Mouse (Mus musculus): ENCODE results near the gene Rln1.

Gene Rln1

GRCm38 (mm10) chr19:29334068-29334745 is at the start of gene Rln1:
Gene Rln1, minus strand, starts transcription at chr19:29334670.
- in situ Hi-C loops (cut with MboI, MseI) = no loop called here

- in situ Hi-C loops (cut with MboI, MseI) = loop anchor here (10.0 kb wide), 1 partner anchor 71 kb away; no protein-coding TSS in a partner anchor
Observed at GRCm38 (mm10) chr19:29383368-29383767, 48.9 kb upstream of the Rln1 start.

- in situ Hi-C loops (cut with MboI, MseI) = loop anchor here (10.0 kb wide), 1 partner anchor 75 kb away; no protein-coding TSS in a partner anchor
Observed at GRCm38 (mm10) chr19:29379839-29380603, 45.6 kb upstream of the Rln1 start.

DNA sequence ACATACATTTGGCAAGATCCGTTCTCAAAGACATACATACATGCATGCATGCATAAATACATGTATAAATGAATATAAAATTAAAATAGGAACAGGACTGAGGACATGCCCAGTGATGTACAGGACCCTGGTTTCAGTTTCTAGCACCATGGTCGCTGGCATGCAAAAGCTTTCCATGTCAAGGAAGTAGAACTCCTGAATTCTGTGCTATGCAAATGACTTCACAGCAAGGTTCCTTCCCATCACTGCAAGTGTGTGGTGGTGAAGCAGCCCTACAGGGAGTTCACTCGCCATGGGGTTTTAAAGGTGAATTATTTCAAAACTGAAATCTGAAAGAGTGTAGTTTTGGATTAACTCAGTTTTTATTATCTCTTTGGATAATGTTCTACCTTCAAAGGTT is 41.9 kb upstream of the Rln1 start:
- in situ Hi-C loops (cut with MboI, MseI) = no loop called here

GRCm38 (mm10) chr19:29374947-29375346 is 40.5 kb upstream of the Rln1 start:
- in situ Hi-C loops (cut with MboI, MseI) = no loop called here

GRCm38 (mm10) chr19:29373438-29373837 is 39.0 kb upstream of the Rln1 start:
- in situ Hi-C loops (cut with MboI, MseI) = no loop called here

GRCm38 (mm10) chr19:29372621-29373020 is 38.2 kb upstream of the Rln1 start:
- in situ Hi-C loops (cut with MboI, MseI) = no loop called here

DNA sequence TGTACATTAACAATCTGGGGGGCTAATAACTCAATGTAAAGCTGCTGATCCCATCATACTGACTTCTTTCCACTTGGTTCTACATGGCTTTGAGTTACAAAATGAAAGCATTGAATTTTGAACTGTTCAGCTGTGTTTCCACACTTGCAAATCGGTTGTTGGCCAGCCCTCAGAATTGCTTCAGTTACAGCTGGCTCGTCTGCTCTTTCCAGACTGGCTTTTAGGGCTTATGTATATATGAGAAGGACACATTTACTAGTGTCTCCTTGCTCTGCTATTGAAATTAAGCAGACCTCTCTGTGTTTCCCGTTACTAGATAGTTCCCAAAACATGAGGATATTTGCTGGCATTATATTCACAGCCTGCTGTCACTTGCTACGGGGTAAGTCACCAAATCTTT is 37.7 kb upstream of the Rln1 start:
- in situ Hi-C loops (cut with MboI, MseI) = no loop called here

DNA sequence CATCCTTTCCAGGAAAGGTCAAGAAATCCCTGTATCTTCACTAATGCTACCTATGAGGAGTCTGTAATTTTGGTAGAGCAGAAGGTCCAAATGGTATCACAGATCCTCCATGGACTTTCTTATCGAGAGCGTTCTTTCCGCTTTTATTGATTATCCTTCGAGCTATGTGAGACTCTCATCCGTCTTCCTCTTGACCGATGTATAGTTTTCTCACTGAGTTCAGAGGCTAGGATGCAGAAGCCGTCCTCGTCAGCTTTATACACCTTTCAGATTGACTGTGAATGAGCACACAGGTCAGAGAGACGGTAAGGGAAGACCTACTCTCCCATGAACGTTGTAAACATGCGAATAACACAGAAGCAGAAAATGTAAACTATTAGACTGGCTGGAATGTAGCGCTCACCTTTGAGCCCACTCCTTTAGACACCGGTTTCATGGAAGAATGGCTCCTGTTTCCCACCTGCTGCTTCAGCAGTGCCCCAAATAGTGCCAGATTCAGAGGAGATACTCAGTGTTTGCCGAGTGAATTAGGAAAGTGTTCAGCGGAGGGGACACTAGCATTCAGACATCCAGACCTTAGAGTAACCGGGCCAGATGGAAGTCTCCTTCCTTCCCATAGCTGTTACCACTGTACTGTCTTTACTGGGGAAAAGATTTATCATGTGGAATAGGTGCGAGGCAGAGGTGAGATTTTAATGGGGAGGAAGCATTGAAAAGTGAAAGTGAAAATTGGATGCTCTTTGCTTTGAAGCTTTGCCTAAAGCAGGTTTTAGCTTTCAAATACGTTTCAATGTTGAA is 37.0 kb upstream of the Rln1 start:
- in situ Hi-C loops (cut with MboI, MseI) = no loop called here

DNA sequence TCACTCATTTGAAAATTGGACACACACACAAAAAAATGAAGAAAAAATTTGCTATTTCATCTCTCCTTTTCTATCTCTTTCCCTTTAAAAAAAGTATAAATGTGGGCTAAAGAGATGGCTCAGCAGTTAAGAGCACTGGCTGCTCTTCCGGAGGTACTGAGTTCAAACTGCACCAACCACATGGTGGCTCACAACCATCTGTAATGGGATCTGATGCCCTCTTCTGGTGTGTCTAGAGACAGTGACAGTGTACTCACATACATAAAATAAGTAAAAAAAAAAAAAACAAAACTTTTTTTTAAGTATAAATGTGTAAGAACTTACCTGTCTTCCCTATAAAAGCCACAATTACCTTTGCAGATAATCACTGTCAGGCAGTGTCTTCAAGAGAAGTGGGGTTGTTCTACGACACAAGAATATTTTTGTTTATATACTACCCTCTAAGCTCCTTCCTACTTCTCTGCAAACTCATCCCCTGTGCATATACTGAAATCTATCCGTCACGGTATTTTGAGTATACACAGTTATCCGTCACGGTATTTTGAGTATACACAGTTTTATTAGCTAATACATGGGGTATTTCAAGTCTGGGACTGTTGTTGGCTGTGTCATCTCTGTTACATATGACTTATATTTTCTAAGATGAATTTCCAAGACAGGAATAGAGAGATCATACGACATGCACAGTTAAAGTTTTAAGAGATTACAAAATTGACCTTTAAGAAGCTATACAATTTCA is 36.2 kb upstream of the Rln1 start:
- in situ Hi-C loops (cut with MboI, MseI) = no loop called here

DNA sequence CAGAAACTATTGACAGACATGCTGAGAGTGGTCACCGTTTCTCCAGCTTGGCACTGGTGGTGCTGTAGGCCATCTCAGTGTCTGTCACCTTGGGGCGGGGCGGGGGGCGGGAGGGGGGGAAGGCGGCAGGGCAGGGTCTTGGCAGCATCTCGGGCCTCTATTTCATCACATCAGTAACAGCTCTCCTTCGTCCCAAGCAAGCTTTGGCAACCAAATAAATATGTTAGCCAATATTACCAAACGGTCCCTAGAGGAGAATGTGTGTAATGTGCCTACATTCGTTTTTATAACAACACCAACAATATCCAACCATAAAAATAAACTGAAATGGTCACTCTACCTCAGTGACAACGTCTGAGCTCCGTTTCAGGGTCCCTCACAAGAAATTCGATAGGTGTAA is 35.6 kb upstream of the Rln1 start:
- in situ Hi-C loops (cut with MboI, MseI) = no loop called here

DNA sequence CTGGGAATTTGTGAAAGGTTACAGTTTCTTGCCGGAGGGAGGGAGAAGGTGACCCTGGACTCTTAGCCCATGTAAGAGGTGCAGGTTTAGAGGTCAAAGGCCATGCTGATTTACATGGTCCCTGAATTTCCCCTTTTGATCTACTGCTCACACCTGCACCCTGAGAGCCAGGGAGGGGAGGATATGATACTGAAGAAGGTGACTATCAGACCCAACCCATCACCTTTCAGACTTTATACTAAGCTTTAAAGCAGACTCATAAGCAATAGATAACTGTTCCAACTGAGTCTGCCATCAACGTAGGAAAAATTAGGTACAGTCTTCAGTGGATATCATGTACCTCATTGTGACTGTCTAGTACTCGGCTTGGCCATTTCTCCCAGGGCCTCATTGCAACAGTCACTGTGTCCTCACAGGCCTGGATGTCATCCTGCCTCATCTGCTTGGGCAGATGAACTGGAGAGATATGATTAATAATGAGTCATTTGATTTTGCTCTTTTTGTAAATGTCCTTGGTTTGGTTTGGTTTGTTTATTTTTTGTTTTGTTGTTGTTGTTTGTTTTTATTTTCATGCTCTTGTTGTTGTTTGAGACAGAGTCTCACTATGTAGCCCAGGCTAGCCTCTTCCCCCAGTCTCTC is 34.3 kb upstream of the Rln1 start:
- in situ Hi-C loops (cut with MboI, MseI) = no loop called here

DNA sequence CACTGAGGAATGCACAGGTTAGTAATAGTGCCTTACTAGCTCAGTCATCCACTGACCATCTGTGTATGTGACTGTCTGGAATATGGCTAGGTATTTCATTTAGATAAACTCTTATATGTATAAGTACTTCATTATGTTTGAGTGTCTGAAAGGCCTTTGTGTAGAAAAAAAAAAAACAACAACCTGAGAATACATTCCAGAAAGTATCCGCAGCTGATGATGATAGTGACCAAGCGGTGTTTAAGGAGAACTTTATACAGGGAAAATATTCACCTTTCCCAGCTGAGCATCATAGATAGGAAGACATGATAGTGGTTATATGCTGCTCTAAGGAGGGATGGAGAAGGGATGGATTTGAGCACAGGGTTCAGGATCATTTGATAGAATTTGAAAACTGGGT is 33.6 kb upstream of the Rln1 start:
- in situ Hi-C loops (cut with MboI, MseI) = no loop called here

DNA sequence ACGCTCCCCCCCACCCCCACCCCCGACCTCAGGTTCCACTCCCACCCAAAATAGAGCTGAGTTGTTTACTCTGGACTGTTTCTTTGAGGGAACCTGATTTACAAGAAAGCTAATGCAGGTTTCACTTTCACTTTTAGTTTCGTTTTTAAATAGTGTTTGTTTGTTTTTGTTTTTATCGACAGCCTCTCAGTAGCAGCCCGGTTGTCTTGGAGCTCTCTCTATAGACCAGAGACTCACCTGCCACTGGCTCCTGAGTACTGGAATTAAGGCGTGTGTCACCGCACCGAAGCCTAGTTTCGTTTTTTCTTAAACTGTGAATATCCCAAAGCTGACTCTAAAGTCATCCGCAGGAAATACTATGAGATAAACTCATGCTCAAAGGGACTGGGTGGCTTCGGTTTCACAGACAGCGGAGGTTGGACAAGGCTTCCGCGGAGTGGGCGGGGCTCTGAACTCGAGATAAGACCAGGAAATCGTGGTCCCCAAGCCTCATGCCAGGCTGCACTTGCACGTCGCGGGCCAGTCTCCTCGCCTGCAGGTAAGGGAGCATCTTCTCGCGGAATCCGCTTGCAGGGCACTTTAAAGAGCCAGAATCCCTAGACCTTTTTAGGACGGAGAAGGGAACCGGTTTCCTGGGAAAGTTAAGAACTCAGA is 32.6 kb upstream of the Rln1 start, which contains the start of the genes Plgrkt and Cd274:
Plgrkt (minus strand) TSS at position 422 of the 654 bp plus-strand sequence.
Cd274 (plus strand) TSS at position 487 of the 654 bp plus-strand sequence.
- in situ Hi-C loops (cut with MboI, MseI) = no loop called here

DNA sequence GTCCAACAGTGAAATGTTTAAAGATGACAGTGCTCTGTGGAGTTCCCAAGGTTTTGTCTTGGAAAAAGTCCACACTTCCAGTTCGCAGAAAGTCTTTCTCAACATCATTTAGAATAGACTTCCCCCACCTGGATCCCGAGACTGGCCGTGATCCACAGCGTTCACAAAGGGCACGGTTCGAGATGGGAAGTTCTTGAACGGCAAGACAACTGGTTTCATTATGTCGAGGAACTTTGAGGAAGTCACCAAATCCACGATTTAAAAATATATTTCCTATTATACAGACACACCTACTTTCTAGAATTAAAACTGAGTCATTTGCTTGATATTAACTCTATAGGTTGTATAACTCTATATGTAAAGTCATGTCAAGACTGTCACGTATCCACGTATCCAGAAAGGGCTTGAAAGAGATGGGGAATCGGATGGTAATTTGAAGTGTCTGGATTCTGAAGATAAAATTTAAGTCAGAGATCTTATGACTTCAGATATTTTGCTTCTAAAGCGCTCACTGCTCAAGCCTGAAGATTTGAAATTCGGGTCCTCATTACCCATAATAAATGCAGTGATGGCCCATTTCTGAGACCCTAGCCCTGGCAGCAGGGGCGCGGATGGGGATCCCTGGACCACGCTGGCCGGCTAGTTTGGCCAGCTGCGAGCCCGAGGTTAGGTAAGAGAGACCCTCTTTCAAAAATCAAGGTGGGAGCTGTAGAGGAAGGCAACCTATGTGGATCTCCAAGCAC is 31.9 kb upstream of the Rln1 start:
- in situ Hi-C loops (cut with MboI, MseI) = no loop called here

- in situ Hi-C loops (cut with MboI, MseI) = no loop called here
Observed at GRCm38 (mm10) chr19:29365105-29365504, 30.6 kb upstream of the Rln1 start.

DNA sequence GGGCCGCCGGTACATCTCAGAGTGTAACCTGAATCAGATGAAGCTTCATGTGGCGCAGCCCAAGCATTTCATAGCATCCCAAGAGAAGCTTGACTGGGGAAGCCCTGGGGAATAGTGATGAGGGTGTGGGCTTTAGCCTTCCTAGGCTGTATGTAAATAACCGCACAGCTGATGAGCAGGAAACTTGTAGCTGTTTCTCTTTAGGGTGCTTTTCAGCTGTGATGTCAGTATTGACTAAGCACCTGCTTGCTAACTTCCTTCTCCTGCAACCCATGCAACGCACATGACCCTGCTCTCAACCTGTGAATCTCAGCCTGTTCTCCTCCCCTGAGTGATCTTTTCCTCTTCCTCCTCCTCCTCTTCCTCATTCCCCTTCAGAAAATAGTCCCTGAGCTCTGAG is 29.6 kb upstream of the Rln1 start:
- in situ Hi-C loops (cut with MboI, MseI) = no loop called here

DNA sequence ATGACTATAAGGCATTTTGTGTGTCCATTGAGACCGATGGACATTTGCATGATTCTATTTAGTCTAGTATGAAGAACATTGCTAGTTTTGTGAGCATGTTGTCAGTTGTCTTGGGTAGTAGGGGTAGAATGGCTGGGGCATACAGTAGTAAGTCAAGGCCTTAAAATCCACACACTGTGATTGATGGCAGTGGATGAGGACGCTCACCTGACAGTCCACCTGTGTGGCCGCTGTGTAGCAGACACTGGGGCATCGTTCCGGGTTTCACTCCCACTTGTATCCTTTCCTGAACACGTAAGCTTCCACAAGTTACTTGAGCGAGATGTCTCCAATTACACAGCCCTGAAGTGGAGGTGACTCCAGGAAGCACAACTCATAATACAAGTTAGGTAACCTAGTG is 29.1 kb upstream of the Rln1 start:
- in situ Hi-C loops (cut with MboI, MseI) = no loop called here

DNA sequence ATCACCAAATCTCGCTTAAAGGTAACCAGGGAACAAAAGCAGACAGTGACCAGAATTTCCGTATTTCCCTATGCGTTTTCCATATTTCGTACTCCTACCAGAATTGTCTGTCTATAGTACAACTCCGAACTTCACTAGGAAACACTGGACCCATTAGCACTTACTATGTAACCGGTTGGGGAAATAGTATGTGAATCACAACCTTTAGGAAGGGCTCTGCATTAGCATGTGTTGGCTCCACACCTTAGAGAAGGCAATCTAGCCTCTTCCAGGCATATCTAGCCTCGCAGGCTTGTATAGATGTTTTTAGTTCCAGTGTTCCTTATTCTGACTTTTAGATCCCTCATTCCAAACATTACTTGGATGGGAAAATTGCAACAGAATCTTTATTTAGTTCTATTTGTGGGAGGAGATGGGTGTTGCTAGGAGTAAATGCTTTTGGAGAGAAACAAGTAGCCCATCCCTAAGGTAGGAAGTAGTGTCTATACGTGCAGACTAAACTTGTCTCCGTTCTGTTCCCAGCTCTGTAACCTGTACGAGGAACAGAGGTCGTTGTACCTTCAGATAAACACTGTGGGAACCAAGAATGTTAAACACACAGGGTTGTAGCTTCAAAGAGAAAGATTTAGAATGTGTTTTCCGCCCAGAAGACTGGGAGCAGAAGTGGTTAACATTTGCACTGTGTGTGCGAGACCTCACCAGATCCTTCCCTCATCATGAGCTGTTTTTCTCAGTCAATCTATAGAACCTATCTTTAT is 27.9 kb upstream of the Rln1 start:
- in situ Hi-C loops (cut with MboI, MseI) = no loop called here
